Mouse (Mus musculus) lung, postnatal 0 days (tissue): ENCODE measurements around the gene Acot13. TPM values are rescaled to one million over a fixed set of nuclear protein-coding genes. Genes with fewer than 3 reads are reported as not detected.
A peak's percentile ranks its signal among the peaks of the same experiment; 100 is the strongest.

Experiments used
- ATAC-seq: fragments of 200-750 bp; cut with Nextera tagmentation; 2 replicates; pipeline ENCODE4 v1.8.0; 2017; ENCODE audit warnings: moderate library complexity
- DNase-seq: peaks from one replicate; pipeline ENCODE4 v3.0.0-alpha.2; 2016; ENCODE audit warnings: low spot score
- H3K27ac ChIP-seq: fragments of 300-500 bp; sonication (generic); 2 replicates; pipeline ENCODE4 v1.5.1; 2014; ENCODE audit warnings: antibody characterized with exemption, mild to moderate bottlenecking, low read length, mixed read lengths
- H3K27me3 ChIP-seq: fragments of 300-500 bp; sonication (generic); replicated peaks from 2 replicates; pipeline ENCODE4 v1.6.1; 2014; ENCODE audit warnings: low read length, mixed read lengths; ENCODE audit not compliant: insufficient read depth
- H3K36me3 ChIP-seq: fragments of 300-500 bp; sonication (generic); 2 replicates; pipeline ENCODE4 v1.6.1; 2014; ENCODE audit warnings: low read length, mixed read lengths; ENCODE audit not compliant: insufficient read depth
- H3K4me1 ChIP-seq: fragments of 300-500 bp; sonication (generic); 2 replicates; pipeline ENCODE4 v1.6.1; 2014; ENCODE audit warnings: antibody characterized with exemption, low read depth, low read length, mixed read lengths; ENCODE audit not compliant: insufficient read depth
- H3K4me2 ChIP-seq: fragments of 300-500 bp; sonication (generic); replicated peaks from 2 replicates; pipeline ENCODE4 v1.6.1; 2014; ENCODE audit warnings: low read depth, mild to moderate bottlenecking, low read length, moderate library complexity, mixed read lengths
- H3K4me3 ChIP-seq: fragments of 300-500 bp; sonication (generic); 2 replicates; pipeline ENCODE4 v1.5.1; 2014; ENCODE audit warnings: low read depth, low read length
- H3K9ac ChIP-seq: fragments of 300-500 bp; sonication (generic); replicated peaks from 2 replicates; pipeline ENCODE4 v1.6.1; 2014; ENCODE audit warnings: low read depth, mild to moderate bottlenecking
- H3K9me3 ChIP-seq: fragments of 300-500 bp; sonication (generic); 2 replicates; pipeline ENCODE4 v1.6.1; 2016; ENCODE audit warnings: low read length, mixed read lengths
- CTCF ChIP-seq: IDR thresholded peaks from 2 replicates; pipeline ENCODE4 v1.5.1; 2016; ENCODE audit warnings: antibody characterized with exemption, mild to moderate bottlenecking
- EP300 ChIP-seq: IDR thresholded peaks from 2 replicates; pipeline ENCODE4 v1.6.1; 2016; ENCODE audit warnings: antibody characterized with exemption, mild to moderate bottlenecking, control low read depth
- WGBS: fragments of 180-500 bp; shearing (Covaris S2); extraction: QIAGEN DNeasy Blood & Tissue Kit; methylation state at CpG from one replicate; pipeline ENCODE4 v1.1.7; 2014; 5-methylcytosine and 5-hydroxymethylcytosine counted together
- polyA plus RNA-seq: library from polyadenylated mRNA; unstranded; fragments of >200 nt; fragmentation: Nextera tagmentation; extraction: Ambion mirVana; gene quantifications from 2 replicates; pipeline ENCODE4 v1.2.1, GENCODE M21; 2015

Acot13 gene
- polyA plus RNA-seq, 1 experiment from 2014 or later, result 87.2 TPM

DNA sequence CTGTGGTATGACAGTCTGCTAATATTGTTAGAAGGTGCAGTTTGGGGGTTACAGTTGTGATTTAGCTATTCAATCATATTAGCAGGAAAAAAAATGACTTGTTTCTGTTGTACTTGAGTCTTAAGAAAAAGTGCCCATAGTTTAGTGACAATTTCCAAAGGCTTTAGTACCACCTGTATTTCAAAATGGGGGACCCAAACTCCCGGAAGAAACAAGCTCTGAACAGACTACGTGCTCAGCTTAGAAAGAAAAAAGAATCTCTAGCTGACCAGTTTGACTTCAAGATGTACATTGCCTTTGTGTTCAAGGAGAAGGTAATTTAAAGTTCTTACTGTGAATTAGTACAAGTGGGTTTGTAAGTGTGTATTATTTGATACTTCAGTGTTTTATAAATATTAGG lies 28.1 kb downstream of the Acot13 start:
- Histone ChIP-seq H3K4me3 (peak overlapping the region; percentile 99), H3K27me3 (no peaks in the 10 kb centered on the region), H3K27ac (no peak overlapping the region), H3K4me2 (peak overlapping the region; percentile 75), H3K9me3 (no peaks in the 10 kb centered on the region), H3K4me1 (peaks cover 5% of the 10 kb centered on the region; the same call in 1 of the 2 replicates), H3K36me3 (no peaks in the 10 kb centered on the region), H3K9ac (no peak overlapping the region)
- DNase-seq, result no peak
- no peak for ATAC-seq
- WGBS, result 1% methylated on average over 2 of the region's 2 CpGs
- TF ChIP-seq EP300 (no peak), CTCF (no peak)

DNA sequence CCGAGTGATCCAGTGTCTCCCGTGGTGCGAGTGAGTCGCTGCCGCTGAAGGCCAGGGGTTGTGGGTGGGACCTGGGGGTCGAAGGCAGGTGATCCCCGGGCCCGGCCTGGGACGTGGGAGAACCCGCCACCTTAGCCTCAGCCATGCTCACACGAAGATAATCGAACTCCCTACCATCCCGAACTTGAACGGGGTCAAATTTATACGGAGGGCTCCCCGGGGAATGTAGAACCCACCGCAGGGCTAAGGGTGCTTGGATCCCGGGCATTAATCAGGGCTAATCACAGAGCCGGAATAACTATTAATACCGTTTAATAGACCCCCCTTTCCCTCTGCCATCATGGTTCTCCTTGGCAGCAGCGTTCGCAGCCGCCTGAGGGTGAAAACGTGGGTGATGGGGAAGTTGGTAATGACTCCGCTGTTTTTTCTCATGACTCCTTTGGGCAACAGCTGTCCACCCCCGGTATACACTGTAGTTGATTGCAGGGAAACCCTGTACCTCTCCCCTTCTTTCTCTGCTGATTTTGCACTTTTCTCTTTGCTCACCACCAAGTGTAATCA lies 29.1 kb downstream of the Acot13 start:
- peak overlapping the region; percentile 99 for H3K4me3 ChIP-seq
- ATAC-seq (no peak), DNase-seq (peak; percentile 65)
- no peaks in the 10 kb centered on the region for H3K27me3 ChIP-seq
- H3K4me2 ChIP-seq, result peak overlapping the region; percentile 75
- H3K9me3 ChIP-seq, result no peaks in the 10 kb centered on the region
- H3K4me1 ChIP-seq, result peaks cover 5% of the 10 kb centered on the region; the same call in 1 of the 2 replicates
- TF ChIP-seq EP300, result no peak
- TF ChIP-seq CTCF, result no peak
- H3K27ac ChIP-seq, result peak overlapping the region; percentile 100
- 0% methylated on average over 26 of the region's 26 CpGs for WGBS
- H3K9ac ChIP-seq, result peak overlapping the region; percentile 98
- H3K36me3 ChIP-seq, result no peaks in the 10 kb centered on the region

DNA sequence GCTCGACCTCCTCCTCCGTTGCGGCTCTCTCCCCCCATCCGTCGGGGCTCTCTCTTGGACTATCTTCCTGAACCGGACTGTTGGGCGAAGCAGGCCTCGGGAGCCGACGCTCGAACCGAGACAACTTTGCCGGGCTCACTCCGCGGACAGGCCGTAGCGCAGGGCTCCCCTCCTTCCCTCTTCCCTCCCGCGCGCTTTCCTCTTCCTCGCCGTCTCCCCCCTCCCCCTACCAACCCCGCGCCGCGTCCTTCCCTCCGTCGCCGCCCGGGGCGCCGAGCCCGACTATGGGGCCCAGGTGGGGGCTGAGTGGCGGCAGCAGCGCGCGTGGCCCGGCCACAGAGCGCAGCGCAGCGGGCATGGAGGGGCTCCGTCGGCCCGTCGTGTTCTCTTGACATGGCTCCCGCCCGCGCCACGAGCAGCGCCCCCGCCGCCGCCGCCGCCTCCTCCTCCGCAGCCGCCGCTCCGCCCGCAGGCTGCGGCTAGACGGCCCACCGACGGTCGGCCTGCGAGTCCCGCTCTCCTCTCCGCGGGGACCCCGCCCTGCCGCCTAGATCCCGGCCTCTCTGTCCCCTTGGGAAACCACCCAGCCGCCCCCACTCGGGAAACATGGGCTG lies 29.9 kb downstream of the Acot13 start, which contains the start of gene BC005537:
Gene BC005537 (plus strand): TSS at position 350 of the 614 bp plus-strand sequence.
- Histone ChIP-seq H3K27me3 (no peaks in the 10 kb centered on the region), H3K9ac (peak within 1 kb of the TSS; percentile 98), H3K4me1 (peaks cover 5% of the 10 kb centered on the region; the same call in 1 of the 2 replicates), H3K27ac (peak within 1 kb of the TSS; percentile 100), H3K4me2 (peak within 1 kb of the TSS; percentile 75), H3K36me3 (no peaks in the 10 kb centered on the region), H3K4me3 (peak within 1 kb of the TSS; percentile 99), H3K9me3 (no peaks in the 10 kb centered on the region)
- peak; percentile 77 for DNase-seq
- TF ChIP-seq CTCF (peak; percentile 54), EP300 (no peak)
- 3% methylated on average over 26 of the region's 74 CpGs for whole genome bisulfite sequencing
- ATAC-seq, result peak; percentile 62

DNA sequence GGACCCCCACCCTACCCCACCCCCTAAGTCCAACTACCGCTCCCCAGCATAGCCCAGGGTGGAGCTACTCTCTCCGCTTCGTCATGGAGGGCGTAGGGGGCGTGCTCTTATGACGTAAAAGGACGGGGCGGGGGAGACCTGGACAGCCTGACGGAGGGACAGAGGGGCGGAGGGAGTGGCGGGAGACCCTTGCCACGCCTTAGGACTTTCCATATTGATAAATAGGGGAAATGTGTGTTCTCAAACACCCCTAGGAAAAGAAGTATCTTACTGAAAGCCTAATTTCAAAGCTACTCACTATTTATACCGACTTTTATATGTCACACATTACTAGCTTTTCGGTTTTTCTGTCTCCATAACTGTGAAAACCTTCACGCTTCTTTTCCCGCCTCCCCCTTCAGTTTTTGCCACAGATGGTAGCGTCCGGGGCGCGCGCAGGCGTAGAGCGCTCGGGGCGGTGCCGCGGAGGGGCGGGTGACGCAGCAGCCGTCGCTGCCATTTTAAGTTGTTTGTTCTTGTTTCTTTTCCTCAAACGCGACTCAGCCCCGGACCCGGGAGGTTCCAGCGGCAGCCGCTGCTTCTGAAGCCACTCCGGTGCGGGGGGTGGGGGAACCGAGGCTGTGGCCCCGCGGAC lies 30.5 kb downstream of the Acot13 start:
- Histone ChIP-seq H3K4me2 (peak overlapping the region; percentile 75), H3K4me1 (peaks cover 5% of the 10 kb centered on the region; the same call in 1 of the 2 replicates), H3K9ac (peak overlapping the region; percentile 98), H3K36me3 (no peaks in the 10 kb centered on the region), H3K4me3 (peak overlapping the region; percentile 99), H3K27ac (peak overlapping the region; percentile 100), H3K9me3 (no peaks in the 10 kb centered on the region), H3K27me3 (no peaks in the 10 kb centered on the region)
- TF ChIP-seq CTCF (no peak), EP300 (peak; percentile 88)
- 1% methylated on average over 39 of the region's 42 CpGs for WGBS
- peak; percentile 99 for DNase-seq
- ATAC-seq, result peak; percentile 96

DNA sequence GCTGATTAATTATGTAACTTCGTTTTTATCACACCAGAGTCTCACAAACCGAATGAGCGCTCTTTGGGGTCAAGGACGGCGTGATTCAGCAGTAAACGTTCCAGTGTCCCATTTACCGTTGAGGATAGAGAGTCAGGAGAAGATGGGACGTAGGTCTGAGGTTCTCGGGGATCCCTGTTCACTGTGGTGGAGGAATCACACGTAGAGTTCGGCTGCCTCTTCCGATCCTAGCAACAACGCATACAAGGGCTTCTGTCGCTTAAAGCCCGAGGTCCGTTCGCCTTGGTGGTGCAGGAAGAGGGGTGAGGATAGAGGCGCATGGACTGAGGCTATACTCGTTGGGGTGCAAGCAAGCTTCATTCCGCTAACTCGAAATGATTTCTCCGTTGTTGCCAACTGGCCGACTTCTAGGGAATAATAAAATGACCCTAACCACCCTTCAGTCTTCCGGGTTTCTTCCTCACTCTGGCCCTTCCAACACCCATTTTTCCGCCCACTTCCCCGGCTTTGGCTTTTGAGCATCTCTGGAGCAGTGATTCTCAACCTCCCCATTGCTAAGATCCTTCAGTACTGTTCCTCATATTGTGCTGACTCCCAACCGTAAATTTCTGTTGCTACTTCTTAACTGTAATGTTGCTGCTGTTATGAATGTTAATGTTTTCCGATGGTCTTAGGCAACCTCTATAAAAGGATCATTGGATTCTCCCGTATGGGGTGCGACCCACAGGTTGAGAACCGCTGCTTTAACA lies 31.2 kb downstream of the Acot13 start:
- Histone ChIP-seq H3K27ac (peak overlapping the region; percentile 89), H3K4me3 (peak overlapping the region; percentile 60), H3K36me3 (no peaks in the 10 kb centered on the region), H3K27me3 (no peaks in the 10 kb centered on the region), H3K4me1 (peaks cover 5% of the 10 kb centered on the region; the same call in 1 of the 2 replicates), H3K4me2 (peak overlapping the region; percentile 75), H3K9ac (peak overlapping the region; percentile 98), H3K9me3 (no peaks in the 10 kb centered on the region)
- peak; percentile 9 for ATAC-seq
- TF ChIP-seq CTCF (no peak), EP300 (no peak)
- DNase-seq, result peak; percentile 53
- WGBS, result under 1% methylated on average over 31 of the region's 31 CpGs

DNA sequence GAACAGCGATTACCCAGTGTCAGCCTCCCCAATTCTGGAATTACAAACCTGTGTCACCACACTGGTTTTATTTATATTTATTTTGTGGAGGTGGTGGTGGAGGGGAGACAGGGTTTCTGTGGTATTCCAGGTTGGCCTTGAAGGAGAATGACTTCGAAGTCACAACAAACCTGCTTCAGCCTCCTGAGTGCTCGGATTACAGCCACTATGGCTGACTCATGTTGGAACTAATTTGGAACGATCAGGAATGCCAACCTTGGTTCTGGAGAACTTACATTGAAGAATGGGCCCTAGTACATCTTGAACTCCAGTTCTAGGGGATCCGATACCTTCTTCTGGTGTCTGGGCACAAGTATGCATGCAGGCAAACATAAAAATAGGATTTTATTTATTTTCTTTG lies 32.0 kb downstream of the Acot13 start:
- no peaks in the 10 kb centered on the region for H3K36me3 ChIP-seq
- WGBS, result 69% methylated on average over 5 of the region's 5 CpGs
- TF ChIP-seq EP300, result no peak
- no peak for TF ChIP-seq CTCF
- no peak overlapping the region for H3K9ac ChIP-seq
- peak overlapping the region; percentile 60; the same call in 1 of the 2 replicates for H3K4me3 ChIP-seq
- no peaks in the 10 kb centered on the region for H3K27me3 ChIP-seq
- ATAC-seq (no peak), DNase-seq (no peak)
- peaks cover 2% of the 10 kb centered on the region; the same call in 1 of the 2 replicates for H3K4me1 ChIP-seq
- no peaks in the 10 kb centered on the region for H3K9me3 ChIP-seq
- H3K4me2 ChIP-seq, result peak overlapping the region; percentile 75
- no peak overlapping the region for H3K27ac ChIP-seq
